Mouse (Mus musculus) intestine, embryonic 16.5 days (tissue): Measurements from ENCODE around the gene Ppib. TPM values are rescaled to one million over a fixed set of nuclear protein-coding genes. Genes with fewer than 3 reads are reported as not detected.

Experiments used
- ATAC-seq: fragments of 200-750 bp; cut with Nextera tagmentation; 2 replicates; pipeline ENCODE4 v1.8.0; 2017; ENCODE audit warnings: moderate TSS enrichment, moderate library complexity
- H3K27ac ChIP-seq: fragments of 300-500 bp; sonication (generic); 2 replicates; pipeline ENCODE4 v1.5.1; 2014; ENCODE audit warnings: mild to moderate bottlenecking, low read length
- H3K27me3 ChIP-seq: fragments of 300-500 bp; sonication (generic); replicated peaks from 2 replicates; pipeline ENCODE4 v1.6.1; 2014; ENCODE audit warnings: low read length, control low read depth, mixed read lengths; ENCODE audit not compliant: control insufficient read depth, insufficient read depth
- H3K36me3 ChIP-seq: fragments of 300-500 bp; sonication (generic); 2 replicates; pipeline ENCODE4 v1.6.1; 2014; ENCODE audit warnings: low read length, control low read depth; ENCODE audit not compliant: control insufficient read depth, insufficient read depth
- H3K4me1 ChIP-seq: fragments of 300-500 bp; sonication (generic); 2 replicates; pipeline ENCODE4 v1.6.1; 2014; ENCODE audit warnings: low read length, control low read depth, mixed read lengths; ENCODE audit not compliant: control insufficient read depth, insufficient read depth
- H3K4me2 ChIP-seq: fragments of 300-500 bp; sonication (generic); 2 replicates; pipeline ENCODE4 v1.6.1; 2014; ENCODE audit warnings: low read depth, low read length, control low read depth
- H3K4me3 ChIP-seq: fragments of 300-500 bp; sonication (generic); 2 replicates; pipeline ENCODE4 v1.5.1; 2014; ENCODE audit warnings: mild to moderate bottlenecking, low read length
- H3K9ac ChIP-seq: fragments of 300-500 bp; sonication (generic); 2 replicates; pipeline ENCODE4 v1.6.1; 2014; ENCODE audit warnings: low read depth, low read length
- H3K9me3 ChIP-seq: fragments of 300-500 bp; sonication (generic); 2 replicates; pipeline ENCODE4 v1.6.1; 2016; ENCODE audit warnings: low read length, control low read depth; ENCODE audit not compliant: control insufficient read depth
- WGBS: fragments of 180-500 bp; shearing (Covaris S2); extraction: QIAGEN DNeasy Blood & Tissue Kit; methylation state at CpG from one replicate; pipeline ENCODE4 v1.1.7; 2014; 5-methylcytosine and 5-hydroxymethylcytosine counted together
- polyA plus RNA-seq: library from polyadenylated mRNA; unstranded; fragments of >200 nt; fragmentation: Nextera tagmentation; extraction: Ambion mirVana; gene quantifications from 2 replicates; pipeline ENCODE4 v1.2.1, GENCODE M21; 2015

The Ppib gene
- polyA plus RNA-seq, 1 experiment from 2014 or later: 681 TPM

DNA sequence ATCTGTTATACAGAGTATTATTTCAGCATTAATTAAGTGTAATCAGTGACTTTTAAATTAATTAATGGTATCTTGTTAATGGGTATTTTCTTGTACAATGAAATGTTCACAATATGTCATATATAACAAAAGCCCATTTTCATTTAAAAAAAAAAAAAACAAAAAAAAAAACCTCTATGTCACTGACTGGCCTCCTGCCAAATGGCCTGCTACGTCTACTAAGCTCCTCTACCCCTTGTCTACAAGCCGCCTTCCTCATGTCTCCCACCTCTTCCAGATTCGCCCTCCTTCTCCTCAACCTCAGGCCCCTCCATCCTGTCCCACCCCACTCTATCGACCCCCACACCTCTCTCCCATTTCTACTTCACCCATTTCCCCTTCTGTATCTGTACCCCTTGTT, 8.5 kb upstream of the Ppib start:
- H3K36me3 ChIP-seq: no peaks in the 10 kb centered on the region
- 66% methylated on average over 4 of the region's 4 CpGs for WGBS
- H3K27me3 ChIP-seq: no peaks in the 10 kb centered on the region
- H3K27ac ChIP-seq: no peak overlapping the region
- no peak for ATAC-seq
- no peak overlapping the region for H3K4me3 ChIP-seq
- no peaks in the 10 kb centered on the region for H3K4me1 ChIP-seq
- H3K4me2 ChIP-seq: no peak overlapping the region
- H3K9me3 ChIP-seq: no peaks in the 10 kb centered on the region
- no peak overlapping the region for H3K9ac ChIP-seq

DNA sequence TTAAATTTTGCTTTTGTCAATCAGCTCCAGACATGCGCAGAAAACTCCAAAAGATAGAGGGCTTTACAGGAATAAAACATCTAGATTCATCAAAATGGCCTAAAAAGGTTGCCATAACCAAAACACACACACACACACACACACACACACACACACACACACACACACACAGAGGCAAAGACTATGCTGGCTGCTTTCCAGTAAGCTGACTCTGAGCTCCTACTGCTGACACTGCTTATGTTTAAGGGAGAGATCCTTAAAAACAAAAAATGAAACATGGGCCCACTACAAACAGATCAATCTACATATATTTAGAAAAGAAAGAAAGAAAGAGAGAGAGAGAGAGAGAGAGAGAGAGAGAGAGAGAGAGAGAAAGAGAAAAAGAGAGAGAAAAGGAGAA, 7.3 kb upstream of the Ppib start:
- Histone ChIP-seq H3K4me1 (no peaks in the 10 kb centered on the region), H3K27me3 (no peaks in the 10 kb centered on the region), H3K9ac (no peak overlapping the region), H3K9me3 (no peaks in the 10 kb centered on the region), H3K36me3 (no peaks in the 10 kb centered on the region), H3K4me2 (no peak overlapping the region), H3K27ac (no peak overlapping the region), H3K4me3 (no peak overlapping the region)
- WGBS: 84% methylated on average over 1 of the region's 1 CpGs
- no peak for ATAC-seq

DNA sequence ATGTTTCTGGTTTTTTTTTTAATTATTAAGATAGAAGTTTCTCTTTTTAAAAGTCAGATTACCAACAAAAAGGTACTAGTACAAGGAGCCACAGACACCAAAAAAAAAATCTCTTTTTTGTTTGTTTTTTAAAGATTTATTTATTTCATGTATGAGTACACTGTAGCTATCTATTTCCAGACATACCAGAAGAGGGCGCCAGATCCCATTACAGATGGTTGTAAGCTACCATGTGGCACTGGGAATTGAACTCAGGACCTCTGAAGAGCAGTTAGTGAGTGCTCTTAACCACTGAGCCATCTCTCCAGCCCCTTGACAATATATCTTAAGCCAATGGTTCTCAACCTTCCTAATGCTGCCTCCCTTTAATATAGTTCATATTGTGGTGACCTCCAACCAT, 6.4 kb upstream of the Ppib start:
- H3K9ac ChIP-seq: no peak overlapping the region
- no peaks in the 10 kb centered on the region for H3K9me3 ChIP-seq
- no peak overlapping the region for H3K27ac ChIP-seq
- no peak overlapping the region for H3K4me3 ChIP-seq
- 45% methylated on average over 1 of the region's 1 CpGs for WGBS
- no peak overlapping the region for H3K4me2 ChIP-seq
- H3K27me3 ChIP-seq: no peaks in the 10 kb centered on the region
- H3K36me3 ChIP-seq: no peaks in the 10 kb centered on the region
- no peaks in the 10 kb centered on the region for H3K4me1 ChIP-seq
- no peak for ATAC-seq

DNA sequence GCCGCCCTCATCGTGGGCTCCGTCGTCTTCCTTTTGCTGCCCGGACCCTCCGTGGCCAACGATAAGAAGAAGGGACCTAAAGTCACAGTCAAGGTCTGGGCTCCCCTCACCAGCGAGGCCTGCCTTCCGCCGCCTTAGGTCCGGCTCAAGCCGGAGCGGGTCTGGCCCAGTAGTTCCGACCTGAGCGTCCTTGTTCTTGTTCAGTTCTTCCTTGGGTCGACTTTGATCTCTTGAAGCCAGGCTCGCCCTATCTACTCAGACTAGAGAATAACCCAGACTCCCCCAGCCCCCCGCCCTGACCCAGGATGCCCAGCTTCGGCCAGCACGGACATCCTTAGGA, 256 bp downstream of the Ppib start:
- H3K4me1 ChIP-seq: peaks cover 16% of the 10 kb centered on the region
- peak; percentile 68 for ATAC-seq
- 0% methylated on average over 20 of the region's 20 CpGs for WGBS
- no peaks in the 10 kb centered on the region for H3K9me3 ChIP-seq
- H3K27ac ChIP-seq: peak overlapping the region; percentile 70
- H3K36me3 ChIP-seq: peaks cover 17% of the 10 kb centered on the region
- H3K27me3 ChIP-seq: no peaks in the 10 kb centered on the region
- H3K4me3 ChIP-seq: peak overlapping the region; percentile 88
- H3K4me2 ChIP-seq: peak overlapping the region; percentile 89
- H3K9ac ChIP-seq: peak overlapping the region; percentile 89

DNA sequence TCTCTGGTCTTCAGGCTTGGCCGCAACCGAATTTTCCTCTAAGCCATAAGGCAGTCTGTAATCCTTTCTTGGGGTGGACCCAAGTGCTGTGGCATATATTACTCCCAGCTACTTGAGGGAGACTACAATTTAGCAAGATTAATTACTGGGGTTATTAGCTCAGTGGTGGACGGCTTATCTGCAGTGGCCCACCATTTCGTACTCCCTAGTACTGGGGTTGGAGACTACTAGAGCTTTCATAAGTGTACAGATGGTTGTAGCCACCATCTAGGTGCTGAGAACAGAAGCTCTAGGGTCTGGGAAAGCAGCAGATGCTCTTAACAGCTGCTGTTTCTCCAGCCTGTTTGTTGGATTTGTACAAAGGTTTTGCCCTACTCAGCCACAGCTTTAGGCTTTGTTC, 964 bp downstream of the Ppib start:
- Histone ChIP-seq H3K9me3 (no peaks in the 10 kb centered on the region), H3K4me3 (peak overlapping the region; percentile 88), H3K36me3 (peaks cover 24% of the 10 kb centered on the region), H3K4me1 (peaks cover 16% of the 10 kb centered on the region), H3K9ac (peak overlapping the region; percentile 89), H3K27me3 (no peaks in the 10 kb centered on the region), H3K27ac (no peak overlapping the region), H3K4me2 (peak overlapping the region; percentile 89)
- WGBS: 15% methylated on average over 4 of the region's 4 CpGs
- ATAC-seq: no peak

DNA sequence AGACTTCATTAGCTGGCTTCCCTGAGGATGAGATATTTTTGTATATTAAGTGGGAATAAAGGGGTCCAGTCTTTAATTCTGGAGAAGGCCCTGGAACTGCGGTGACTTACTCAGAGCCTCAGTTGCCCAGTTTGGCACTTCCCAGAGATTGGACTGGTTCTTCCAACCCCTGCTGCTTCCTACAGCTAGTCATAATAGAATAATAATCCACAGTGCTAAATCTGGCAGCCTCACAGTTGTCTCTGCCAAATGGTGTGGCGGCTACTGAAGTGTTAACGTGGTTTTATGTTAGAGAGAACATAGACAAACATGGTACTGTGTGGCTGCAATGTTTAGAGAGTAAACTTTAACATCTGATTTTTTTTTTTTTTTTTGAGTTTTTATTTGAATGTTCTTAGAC, 1.6 kb downstream of the Ppib start:
- H3K4me3 ChIP-seq: peak overlapping the region; percentile 88; the same call in 1 of the 2 replicates
- H3K27me3 ChIP-seq: no peaks in the 10 kb centered on the region
- H3K4me2 ChIP-seq: peak overlapping the region; percentile 89
- H3K27ac ChIP-seq: no peak overlapping the region
- H3K9ac ChIP-seq: peak overlapping the region; percentile 89
- H3K9me3 ChIP-seq: no peaks in the 10 kb centered on the region
- H3K4me1 ChIP-seq: peaks cover 16% of the 10 kb centered on the region
- 81% methylated on average over 3 of the region's 3 CpGs for WGBS
- no peak for ATAC-seq
- peaks cover 30% of the 10 kb centered on the region for H3K36me3 ChIP-seq

DNA sequence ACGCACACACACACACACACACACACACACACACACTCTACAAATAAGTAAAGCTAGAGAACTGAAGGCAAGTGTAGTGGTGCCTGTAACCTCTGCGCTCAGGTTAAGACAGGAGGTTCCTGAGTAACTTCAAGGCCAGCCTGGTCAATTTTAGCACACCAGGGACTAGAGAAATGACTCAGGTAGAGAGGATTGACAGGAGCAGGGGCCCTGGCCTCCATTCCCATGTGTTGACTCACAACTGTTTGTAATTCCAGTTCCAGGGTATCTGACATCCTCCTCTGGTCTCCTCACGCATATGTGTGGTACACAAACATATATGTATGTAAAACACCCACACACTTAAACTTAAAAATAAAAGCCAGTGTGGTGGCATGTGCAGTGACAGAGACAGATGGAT, 3.4 kb downstream of the Ppib start:
- no peak overlapping the region for H3K9ac ChIP-seq
- no peaks in the 10 kb centered on the region for H3K9me3 ChIP-seq
- H3K27ac ChIP-seq: no peak overlapping the region
- H3K4me2 ChIP-seq: no peak overlapping the region
- no peak overlapping the region for H3K4me3 ChIP-seq
- peaks cover 10% of the 10 kb centered on the region for H3K27me3 ChIP-seq
- peaks cover 32% of the 10 kb centered on the region for H3K36me3 ChIP-seq
- ATAC-seq: no peak
- peaks cover 16% of the 10 kb centered on the region for H3K4me1 ChIP-seq
- WGBS: 89% methylated on average over 3 of the region's 3 CpGs

DNA sequence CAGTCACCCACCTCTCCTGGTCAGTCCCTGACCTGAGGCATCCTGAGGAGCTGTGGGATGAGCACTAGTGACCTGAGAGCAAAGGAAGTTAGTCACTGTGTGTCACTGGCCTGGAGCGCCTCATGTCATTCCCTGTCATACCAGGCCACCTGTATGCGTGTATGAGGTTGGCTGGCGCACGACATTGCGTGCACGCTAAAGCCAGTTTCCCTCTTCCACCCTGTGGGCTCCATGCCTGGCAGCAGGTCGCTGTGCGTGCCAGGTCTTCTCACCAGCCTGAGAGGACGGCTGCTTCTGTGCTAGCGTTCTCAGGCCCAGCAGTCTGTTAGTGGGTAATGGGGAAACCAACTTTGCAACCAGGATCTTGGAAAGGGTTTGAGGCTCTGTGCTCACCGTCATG, 4.3 kb downstream of the Ppib start:
- H3K4me3 ChIP-seq: no peak overlapping the region
- peaks cover 18% of the 10 kb centered on the region for H3K4me1 ChIP-seq
- H3K36me3 ChIP-seq: peaks cover 32% of the 10 kb centered on the region
- 95% methylated on average over 11 of the region's 11 CpGs for WGBS
- no peak for ATAC-seq
- H3K9me3 ChIP-seq: no peaks in the 10 kb centered on the region
- peaks cover 11% of the 10 kb centered on the region for H3K27me3 ChIP-seq
- no peak overlapping the region for H3K27ac ChIP-seq
- no peak overlapping the region for H3K9ac ChIP-seq
- H3K4me2 ChIP-seq: no peak overlapping the region

DNA sequence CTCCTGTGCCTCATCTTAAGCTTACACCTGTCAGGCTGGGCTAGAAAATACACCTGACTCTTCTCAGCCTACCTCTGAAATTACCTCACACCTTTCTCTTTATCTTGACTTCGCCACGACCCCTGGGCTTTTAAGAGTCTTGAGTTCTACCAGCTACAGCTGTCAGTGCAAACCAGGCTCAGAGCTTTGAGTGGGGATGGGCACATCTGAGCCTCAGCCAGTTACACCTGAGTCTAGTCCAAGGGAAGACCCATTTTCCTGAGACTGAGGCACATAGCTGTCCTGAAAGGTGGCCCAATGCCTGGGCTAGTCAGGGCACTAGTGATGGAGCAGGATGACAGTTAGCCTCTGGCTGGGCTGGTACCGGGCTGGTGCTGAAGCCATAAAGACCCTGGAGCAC, 6.8 kb downstream of the Ppib start:
- WGBS: 84% methylated on average over 3 of the region's 3 CpGs
- no peaks in the 10 kb centered on the region for H3K9me3 ChIP-seq

DNA sequence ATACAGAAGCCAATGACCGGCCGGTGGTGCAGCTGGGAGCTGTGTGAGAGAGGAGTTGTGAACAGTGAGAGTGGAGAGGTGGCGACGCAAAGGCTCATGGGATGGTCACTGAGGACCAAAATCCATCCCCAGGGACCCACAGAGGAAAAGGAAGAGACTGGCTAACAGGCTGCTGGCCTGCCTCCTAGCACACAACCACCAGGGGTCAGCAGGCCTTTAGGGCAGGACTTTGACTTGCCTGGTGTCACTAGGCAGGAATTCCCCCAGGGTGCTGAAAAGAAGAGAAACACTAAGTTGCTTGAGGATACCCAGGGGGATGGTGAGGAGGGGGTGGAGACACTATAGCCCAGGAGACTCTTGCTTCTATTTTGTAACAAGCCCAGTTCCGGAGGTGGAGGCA, 7.5 kb downstream of the Ppib start:
- no peak overlapping the region for H3K9ac ChIP-seq
- peaks cover 32% of the 10 kb centered on the region for H3K36me3 ChIP-seq
- no peak overlapping the region for H3K27ac ChIP-seq
- H3K4me2 ChIP-seq: no peak overlapping the region
- H3K4me3 ChIP-seq: no peak overlapping the region
- 35% methylated on average over 5 of the region's 5 CpGs for WGBS
- peaks cover 7% of the 10 kb centered on the region; the same call in 1 of the 2 replicates for H3K4me1 ChIP-seq
- peaks cover 11% of the 10 kb centered on the region for H3K27me3 ChIP-seq
- H3K9me3 ChIP-seq: no peaks in the 10 kb centered on the region
- no peak for ATAC-seq

More for the DNA sequence above, 6.8 kb downstream of the Ppib start:
- no peak overlapping the region for H3K4me3 ChIP-seq
- H3K27ac ChIP-seq: no peak overlapping the region
- H3K27me3 ChIP-seq: peaks cover 11% of the 10 kb centered on the region
- H3K4me2 ChIP-seq: no peak overlapping the region
- peaks cover 7% of the 10 kb centered on the region for H3K4me1 ChIP-seq
- peaks cover 32% of the 10 kb centered on the region for H3K36me3 ChIP-seq
- H3K9ac ChIP-seq: no peak overlapping the region
- no peak for ATAC-seq
